Mouse (Mus musculus) skeletal muscle tissue, adult 2 months (tissue): Measurements from ENCODE around the gene Lck.

Source experiments
- DNase-seq: peaks from one replicate; pipeline ENCODE4 v3.0.0-alpha.2; 2012; ENCODE audit warnings: low read depth, low spot score

The Lck gene

DNA sequence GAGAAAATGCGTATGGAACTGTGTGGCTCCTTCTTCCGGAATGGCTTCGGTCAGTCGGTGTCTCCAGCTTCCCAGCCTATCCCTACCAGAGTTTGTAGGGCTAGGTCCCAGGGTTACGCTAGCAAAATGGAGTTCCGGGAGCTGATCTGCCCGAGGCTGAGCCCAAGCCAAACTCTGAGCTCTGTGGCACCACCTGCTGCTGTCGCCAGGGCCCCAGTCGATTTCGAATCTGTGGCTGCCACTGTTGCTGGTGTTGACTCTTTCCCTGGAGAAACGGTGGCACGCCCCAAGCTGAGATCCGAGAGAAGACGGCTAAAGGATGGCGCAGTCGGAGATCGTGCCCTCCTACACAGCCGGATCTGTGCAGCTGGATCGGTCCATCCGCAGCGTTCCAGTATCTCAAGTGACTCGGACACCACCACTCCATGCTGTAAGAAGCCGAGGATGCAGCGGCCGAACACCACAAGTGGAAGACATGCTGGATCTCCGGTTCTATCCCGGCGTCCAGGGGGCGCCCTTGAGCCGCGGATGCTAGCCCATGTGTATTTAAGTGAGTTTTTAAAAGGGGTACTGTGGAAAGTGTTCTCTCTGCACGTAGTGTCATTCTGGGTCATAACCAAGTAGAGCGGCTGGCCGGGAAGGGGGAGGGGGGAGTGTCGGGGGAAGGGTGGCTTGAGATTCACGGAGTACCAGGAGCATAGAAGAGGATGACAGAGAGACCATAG lies 11.6 kb upstream of the Lck start:
- peak; percentile 60 for DNase-seq

DNA sequence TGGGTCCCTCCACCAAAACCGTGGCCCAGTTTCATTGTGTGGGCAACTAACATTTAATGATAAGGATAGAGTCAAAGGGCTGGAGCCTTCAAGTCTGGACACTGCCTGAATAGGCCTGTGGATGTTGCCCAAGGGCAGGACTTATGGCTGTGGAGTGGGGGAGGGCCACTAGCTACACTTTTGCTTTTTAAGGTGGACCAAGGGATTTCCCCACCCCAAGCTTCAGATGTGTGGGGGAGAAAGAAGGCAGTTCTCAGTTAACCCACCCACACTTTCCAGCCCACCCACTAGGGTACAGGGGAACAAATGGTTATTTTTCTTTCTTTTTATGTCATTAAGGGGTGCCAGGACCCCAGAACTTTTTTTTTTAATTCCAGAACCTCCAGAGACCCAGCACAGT lies 10.9 kb upstream of the Lck start:
- no peak for DNase-seq

DNA sequence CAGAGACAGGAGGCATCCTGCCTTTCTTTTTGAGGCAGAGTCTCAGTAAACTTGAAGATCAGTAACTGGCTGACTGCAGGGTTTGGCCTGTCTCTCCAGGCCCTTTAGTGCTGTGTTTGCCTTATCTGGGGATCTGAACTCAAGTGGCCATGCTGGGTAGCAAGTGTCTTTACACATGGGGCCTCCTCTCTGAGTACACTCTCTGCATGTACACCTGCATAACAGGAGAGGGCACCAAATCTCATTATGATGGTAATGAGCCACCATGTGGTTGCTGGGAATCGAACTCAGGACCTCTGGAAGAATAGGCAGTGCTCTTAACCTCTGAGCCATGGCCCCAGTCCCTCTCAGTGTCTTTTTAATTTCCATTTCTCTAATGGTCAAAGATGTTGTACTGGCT lies 8.8 kb upstream of the Lck start:
- no peak for DNase-seq

DNA sequence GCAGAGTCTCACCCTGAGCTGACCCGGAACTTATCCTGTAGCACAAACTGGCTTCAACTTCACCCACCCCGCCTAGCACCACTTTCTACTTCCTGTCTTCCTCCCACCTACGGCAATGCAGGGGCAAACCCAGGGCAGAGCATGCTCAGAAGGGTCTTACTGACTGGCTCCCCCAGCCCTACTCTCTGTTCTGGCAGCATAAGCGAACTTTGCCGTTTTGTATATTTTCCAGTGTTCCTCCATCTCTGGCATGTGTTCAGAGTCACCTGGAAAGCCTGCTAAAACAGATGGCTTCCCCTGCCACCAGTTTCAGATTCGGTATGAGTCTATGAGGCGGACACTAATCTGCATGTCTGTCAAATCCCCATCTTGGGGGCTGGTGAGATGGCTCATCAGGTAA lies 6.9 kb upstream of the Lck start:
- DNase-seq, result no peak

- DNase-seq, result no peak
These were observed 5.0 kb upstream of the Lck start, which contains the start of gene Fam167b for GRCm38 (mm10) chr4:129578466-129578865. Fam167b (minus strand) TSS chr4:129578549.

DNA sequence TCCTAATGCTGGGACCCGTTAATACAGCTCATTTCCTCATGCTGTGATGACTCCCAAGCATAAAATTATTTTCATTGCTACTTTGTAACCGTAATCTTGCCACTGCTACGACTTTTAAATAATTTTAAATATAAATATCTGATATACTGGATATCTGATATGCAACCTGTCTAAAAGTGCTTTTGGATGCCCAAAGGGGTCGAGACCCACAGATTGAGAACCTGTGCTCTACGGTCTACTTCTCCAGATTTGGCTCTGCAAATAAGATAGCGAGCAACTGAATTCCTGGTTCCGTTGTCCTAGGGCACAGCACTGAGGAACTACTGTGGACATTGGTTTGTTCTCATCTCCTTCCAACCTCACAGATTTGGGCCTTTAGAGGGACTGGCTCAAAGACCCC lies 4.2 kb upstream of the Lck start:
- DNase-seq, result no peak

- DNase-seq, result peak; percentile 35
These were observed 3.5 kb upstream of the Lck start for GRCm38 (mm10) chr4:129576863-129577491.

GRCm38 (mm10) chr4:129575171-129575844 lies 1.9 kb upstream of the Lck start:
- DNase-seq, result no peak

DNA sequence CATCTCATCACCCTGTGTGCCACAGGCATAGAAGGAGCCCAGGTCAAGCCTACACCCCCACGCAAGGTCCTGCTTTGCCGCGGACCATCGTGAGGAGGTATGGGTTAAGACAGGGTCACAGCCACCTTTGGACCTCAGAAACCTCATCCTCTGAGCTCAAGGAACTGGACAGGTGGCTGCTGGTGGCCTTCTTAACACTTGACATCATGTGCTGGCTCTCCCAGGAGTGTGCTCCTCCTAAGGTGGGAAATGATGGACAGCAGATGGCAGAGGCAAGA lies 409 bp downstream of the Lck start:
- DNase-seq, result no peak

GRCm38 (mm10) chr4:129572236-129573092 lies 977 bp downstream of the Lck start:
- no peak for DNase-seq

GRCm38 (mm10) chr4:129571551-129572084 lies 1.8 kb downstream of the Lck start:
- no peak for DNase-seq

- no peak for DNase-seq
These were observed 3.4 kb downstream of the Lck start for GRCm38 (mm10) chr4:129570028-129570427.

DNA sequence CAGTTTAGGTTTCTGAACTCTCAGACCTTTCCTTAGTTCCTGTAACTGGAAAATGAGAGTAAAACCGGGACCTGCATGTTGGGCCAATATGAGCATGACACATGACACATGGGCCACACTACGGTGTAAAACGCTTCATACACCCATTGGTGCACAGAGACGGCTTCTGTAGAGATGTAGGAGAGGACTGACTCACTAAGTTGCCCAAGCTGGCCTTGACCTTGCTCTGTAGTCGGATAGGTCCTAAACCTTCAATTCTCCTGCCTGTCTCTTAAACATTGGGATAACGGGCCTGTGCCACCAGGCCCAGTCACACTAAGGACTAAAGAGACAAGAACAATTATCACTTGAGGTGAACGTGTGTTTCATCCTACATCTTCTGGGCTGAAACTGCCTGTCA lies 5.1 kb downstream of the Lck start:
- no peak for DNase-seq

GRCm38 (mm10) chr4:129565139-129565538 lies 8.3 kb downstream of the Lck start:
- DNase-seq, result no peak

DNA sequence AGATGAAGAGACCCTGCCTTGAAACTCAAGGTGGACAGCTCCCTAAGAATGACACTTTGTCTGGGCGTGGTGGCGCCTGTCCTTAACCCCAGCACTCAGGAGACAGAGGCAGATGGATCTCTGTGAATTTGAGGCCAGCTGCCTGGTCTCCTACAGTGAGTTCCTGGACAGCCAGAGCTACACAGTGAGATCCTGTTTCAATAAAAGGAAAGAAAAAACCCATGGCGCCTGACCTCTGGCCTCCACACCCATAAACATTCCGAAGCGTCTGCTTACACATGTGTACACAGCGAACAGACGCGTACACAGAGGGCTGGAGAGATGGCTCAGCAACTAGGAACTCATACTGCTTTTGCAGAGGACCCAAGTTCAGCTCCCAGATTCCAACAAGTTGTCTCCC lies 9.7 kb downstream of the Lck start:
- DNase-seq, result no peak

GRCm38 (mm10) chr4:129561184-129561583 lies 12.3 kb downstream of the Lck start:
- no peak for DNase-seq

- no peak for DNase-seq
These were observed 15.0 kb downstream of the Lck start for GRCm38 (mm10) chr4:129558321-129558955.

GRCm38 (mm10) chr4:129557256-129557808 lies 16.1 kb downstream of the Lck start:
- DNase-seq, result no peak

DNA sequence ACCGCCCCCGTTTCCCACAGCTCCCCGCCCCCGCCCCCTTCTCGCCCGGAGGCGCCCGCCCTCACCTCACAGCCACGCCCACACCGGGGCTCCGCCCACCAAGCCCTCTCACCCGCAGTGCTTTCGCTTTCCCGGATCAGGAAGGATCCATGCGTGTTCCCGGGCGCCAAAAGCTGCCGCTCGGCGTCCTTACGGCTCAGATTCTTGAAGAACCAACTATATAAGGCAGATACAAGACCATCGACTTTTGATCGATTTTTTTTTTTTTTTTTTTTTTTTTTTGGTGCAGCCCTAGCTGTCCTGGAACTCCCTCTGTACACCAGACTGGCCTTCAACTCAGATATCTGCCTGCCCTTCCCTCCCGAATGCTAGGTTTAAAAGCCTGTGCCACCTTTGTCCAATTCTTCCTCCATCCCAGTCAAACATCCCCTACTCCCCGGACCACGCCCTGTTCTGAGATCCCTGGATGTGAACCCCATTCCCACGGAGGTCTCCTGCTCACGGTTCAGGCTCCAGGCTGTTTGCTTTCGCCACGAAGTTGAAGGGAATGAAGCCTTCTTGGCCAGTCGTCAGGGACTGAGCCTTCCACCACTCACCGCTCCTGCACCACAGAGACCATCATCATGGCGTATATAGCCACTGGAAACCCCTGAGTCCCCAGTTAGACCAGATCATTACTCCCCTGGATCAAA lies 16.8 kb downstream of the Lck start:
- peak; percentile 64 for DNase-seq

GRCm38 (mm10) chr4:129555862-129556531 lies 17.4 kb downstream of the Lck start:
- no peak for DNase-seq
